Mouse (Mus musculus) layer of hippocampus, postnatal 25 days (tissue): Measurements from ENCODE around the gene Impg1. TPM values are rescaled to one million over a fixed set of nuclear protein-coding genes. Genes with fewer than 3 reads are reported as not detected.
"Not testable (repeated sequence)": the region's sequence is repeated elsewhere in the genome, so short reads cannot be mapped to it uniquely, and the experiment has no call there.

ENCODE experiments used
- DNase-seq, 2 experiments: peaks; one replicate each; pipeline ENCODE4 v3.0.0; 2022; ENCODE audit warnings: mixed read lengths in 2 of 2, low spot score in 1 of 2; ENCODE audit errors: extremely low spot score in 1 of 2
- total RNA-seq, 2 experiments: library from RNA; stranded (reverse); gene quantifications; 2 replicates each; pipeline ENCODE4 v1.2.3; 2021

The Impg1 gene
- total RNA-seq, 2 experiments from 2014 or later = not detected

- DNase-seq = no peak
Measured at GRCm38 (mm10) chr9:80351295-80351677, 114.0 kb downstream of the Impg1 start.

GRCm38 (mm10) chr9:80344451-80345000, 120.8 kb downstream of the Impg1 start:
- DNase-seq = no peak

- no peak for DNase-seq
Measured at GRCm38 (mm10) chr9:80342520-80342919, 122.8 kb downstream of the Impg1 start.

GRCm38 (mm10) chr9:80341756-80342155, 123.5 kb downstream of the Impg1 start:
- DNase-seq = no peak

- DNase-seq = no peak
Measured at GRCm38 (mm10) chr9:80340927-80341326, 124.4 kb downstream of the Impg1 start.

- DNase-seq = no peak
Measured at GRCm38 (mm10) chr9:80338026-80338425, 127.3 kb downstream of the Impg1 start.

GRCm38 (mm10) chr9:80335660-80336357, 129.5 kb downstream of the Impg1 start:
- no peak for DNase-seq

GRCm38 (mm10) chr9:80333998-80334605, 131.2 kb downstream of the Impg1 start:
- no peak for DNase-seq

- no peak for DNase-seq
Measured at GRCm38 (mm10) chr9:80333466-80333865, 131.8 kb downstream of the Impg1 start.

- peak; percentile 21 to 27 for DNase-seq
Measured at GRCm38 (mm10) chr9:80332153-80332552, 133.1 kb downstream of the Impg1 start.

GRCm38 (mm10) chr9:80321051-80321887, 144.0 kb downstream of the Impg1 start:
- not testable (repeated sequence) for DNase-seq

GRCm38 (mm10) chr9:80318027-80318426, 147.3 kb downstream of the Impg1 start:
- DNase-seq = no peak

GRCm38 (mm10) chr9:80315922-80316321, 149.4 kb downstream of the Impg1 start:
- DNase-seq = no peak

- no peak for DNase-seq
Measured at GRCm38 (mm10) chr9:80313610-80314009, 151.7 kb downstream of the Impg1 start.

- no peak for DNase-seq
Measured at GRCm38 (mm10) chr9:80307629-80308028, 157.7 kb downstream of the Impg1 start.

- peak; percentile 20 to 22 for DNase-seq
Measured at GRCm38 (mm10) chr9:80306853-80307252, 158.4 kb downstream of the Impg1 start.

GRCm38 (mm10) chr9:80306390-80306789, 158.9 kb downstream of the Impg1 start:
- no peak for DNase-seq

GRCm38 (mm10) chr9:80303518-80303917, 161.8 kb downstream of the Impg1 start:
- DNase-seq = no peak

- no peak for DNase-seq
Measured at GRCm38 (mm10) chr9:80299031-80299430, 166.2 kb downstream of the Impg1 start.

GRCm38 (mm10) chr9:80296086-80296485, 169.2 kb downstream of the Impg1 start:
- DNase-seq = no peak

- DNase-seq = no peak
Measured at GRCm38 (mm10) chr9:80293056-80293584, 172.2 kb downstream of the Impg1 start.
